Mouse (Mus musculus): ENCODE results near the gene Ccng1.

The Ccng1 gene

GRCm38 (mm10) chr11:40755109-40755627, at the start of gene Ccng1:
TSS of gene Ccng1 (minus strand) at chr11:40755311.
- peak; percentile 85 for DNase-seq

- no peak for DNase-seq
Measured at GRCm38 (mm10) chr11:40790307-40790706, 35.2 kb upstream of the Ccng1 start.

GRCm38 (mm10) chr11:40789701-40790100, 34.6 kb upstream of the Ccng1 start:
- DNase-seq, result no peak

- DNase-seq, result no peak
Measured at GRCm38 (mm10) chr11:40786900-40787299, 31.8 kb upstream of the Ccng1 start.

GRCm38 (mm10) chr11:40784326-40784725, 29.2 kb upstream of the Ccng1 start:
- DNase-seq, result no peak

GRCm38 (mm10) chr11:40783346-40783745, 28.2 kb upstream of the Ccng1 start:
- DNase-seq, result no peak

- no peak for DNase-seq
Measured at GRCm38 (mm10) chr11:40781857-40782256, 26.7 kb upstream of the Ccng1 start.

- no peak for DNase-seq
Measured at GRCm38 (mm10) chr11:40775315-40776269, 20.5 kb upstream of the Ccng1 start.

- DNase-seq, result no peak
Measured at GRCm38 (mm10) chr11:40764690-40765089, 9.6 kb upstream of the Ccng1 start.

GRCm38 (mm10) chr11:40763395-40763794, 8.3 kb upstream of the Ccng1 start:
- peak; percentile 11 for DNase-seq

- no peak for DNase-seq
Measured at GRCm38 (mm10) chr11:40759896-40760295, 4.8 kb upstream of the Ccng1 start.

GRCm38 (mm10) chr11:40755968-40756367, 857 bp upstream of the Ccng1 start:
- DNase-seq, result no peak

GRCm38 (mm10) chr11:40754664-40755107, 425 bp downstream of the Ccng1 start:
- no peak for DNase-seq

GRCm38 (mm10) chr11:40753836-40754235, 1.3 kb downstream of the Ccng1 start:
- DNase-seq, result no peak

- DNase-seq, result no peak
Measured at GRCm38 (mm10) chr11:40747716-40748115, 7.4 kb downstream of the Ccng1 start.

GRCm38 (mm10) chr11:40746361-40746760, 8.8 kb downstream of the Ccng1 start:
- no peak for DNase-seq

GRCm38 (mm10) chr11:40744348-40744747, 10.8 kb downstream of the Ccng1 start:
- no peak for DNase-seq

GRCm38 (mm10) chr11:40741605-40742262, 13.4 kb downstream of the Ccng1 start:
- no peak for DNase-seq

GRCm38 (mm10) chr11:40737369-40737768, 17.7 kb downstream of the Ccng1 start:
- DNase-seq, result no peak

GRCm38 (mm10) chr11:40734251-40734752, 20.8 kb downstream of the Ccng1 start:
- DNase-seq, result no peak

- DNase-seq, result peak; percentile 91
Measured at GRCm38 (mm10) chr11:40733339-40734174, 21.6 kb downstream of the Ccng1 start, which contains the start of the genes Hmmr and Nudcd2. TSS of gene Hmmr (minus strand) at chr11:40733422. TSS of gene Nudcd2 (plus strand) at chr11:40733667.

- no peak for DNase-seq
Measured at GRCm38 (mm10) chr11:40732997-40733338, 22.1 kb downstream of the Ccng1 start.

All from thymus, postnatal 25 days (tissue).